In the genomic region with DNA sequence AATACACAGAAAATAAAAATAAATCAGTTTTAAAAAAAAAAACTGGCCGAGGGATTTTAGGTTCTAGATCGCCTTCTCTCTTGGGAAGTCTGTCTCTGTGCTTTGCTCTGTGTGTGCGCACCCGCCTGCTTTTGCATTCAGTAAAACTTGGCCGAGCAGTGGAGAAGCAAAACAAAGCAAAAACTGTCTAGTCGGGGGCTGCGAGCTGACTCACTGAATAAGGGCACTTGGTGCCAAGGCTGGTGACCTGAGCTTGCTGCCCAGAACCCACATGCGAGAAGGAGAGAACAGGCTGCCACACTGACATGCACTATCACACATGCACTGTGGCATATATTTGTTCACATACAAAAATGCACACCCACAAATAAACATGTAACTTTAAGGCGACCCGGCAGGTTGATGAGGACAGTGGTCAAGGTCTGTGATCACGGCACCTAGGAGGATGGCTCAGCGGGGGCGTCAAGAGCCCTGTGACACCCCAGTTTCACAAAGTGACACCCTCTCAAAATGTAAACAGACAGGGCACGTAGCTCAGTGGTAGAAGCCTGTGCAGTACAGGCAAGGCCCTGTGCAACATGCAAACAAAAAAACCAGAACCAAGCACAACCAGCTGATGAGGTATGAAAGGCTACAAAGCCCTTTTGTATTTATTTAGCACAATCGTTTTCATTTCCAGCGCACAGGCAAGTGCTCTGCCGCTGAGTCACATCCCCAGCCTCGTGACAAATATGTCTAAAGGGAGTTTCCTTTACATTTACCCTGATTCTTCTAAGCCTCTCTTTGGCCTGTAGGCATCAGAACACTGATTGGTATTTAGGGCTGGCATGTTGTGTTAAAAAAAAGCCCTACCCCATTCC, we compare ENCODE assay signal across 20 mouse cellular contexts.
DNase-seq lines count a peak whose midpoint lies in the region; ATAC-seq and TF ChIP-seq lines count a peak whose summit lies in the region.
"Had no signal": no experiment of that assay in that cellular context is flagged by ENCODE, and none has a peak within 500 bp of the region (broad histone marks: within the 10 kb centered on the region; RNA-seq: fewer than 3 reads in every experiment).

No protein-coding gene starts in this region.

- intact Hi-C loops in left cerebral cortex, adult 2 months (cut with DNase I) = no loop called here

- no peak overlapping the region for H3K9ac ChIP-seq in stomach, embryonic 15.5 days
- no peak overlapping the region for H3K9ac ChIP-seq in neural tube, embryonic 15.5 days (replicated peaks)
- H3K9ac ChIP-seq: embryonic facial prominence, embryonic 13.5 days; heart, embryonic 13.5 days; liver, postnatal 0 days; neural tube, embryonic 12.5 days had no signal

- no peaks in the 10 kb centered on the region for H3K36me3 ChIP-seq in stomach, embryonic 15.5 days
- no peaks in the 10 kb centered on the region for H3K36me3 ChIP-seq in neural tube, embryonic 15.5 days
- H3K36me3 ChIP-seq: embryonic facial prominence, embryonic 13.5 days; neural tube, embryonic 12.5 days had no signal

- H3K4me1 ChIP-seq in cerebellum, adult 2 months (ENCODE audit: control insufficient read depth, insufficient read depth, low read length) = no peaks in the 10 kb centered on the region
- H3K4me1 ChIP-seq in stomach, embryonic 15.5 days = no peaks in the 10 kb centered on the region
- no peaks in the 10 kb centered on the region for H3K4me1 ChIP-seq in neural tube, embryonic 15.5 days
- H3K4me1 ChIP-seq: neural tube, embryonic 12.5 days had no signal

- no peak for TF ChIP-seq CTCF in cerebellum, adult 2 months (IDR thresholded peaks at IDR 0.05; ENCODE audit: borderline replicate concordance, insufficient read depth, low read depth, low read length)
- no peak for TF ChIP-seq CTCF in left cerebral cortex, adult 2 months (IDR thresholded peaks at IDR 0.05)

- H3K27ac ChIP-seq in cerebellum, adult 2 months (ENCODE audit: insufficient read depth, low read length) = peak overlapping the region; percentile 82; the same call in 1 of the 2 replicates
- peak overlapping the region; percentile 63; the same call in 1 of the 2 replicates for H3K27ac ChIP-seq in left cerebral cortex, adult 2 months
- 0 out of 2 replicates have a peak overlapping the region, but pooled peaks have one; percentile 5 for H3K27ac ChIP-seq in stomach, embryonic 15.5 days
- H3K27ac ChIP-seq in neural tube, embryonic 15.5 days (replicated peaks) = no peak overlapping the region
- H3K27ac ChIP-seq: embryonic facial prominence, embryonic 13.5 days; forebrain, embryonic 10.5 days; heart, embryonic 13.5 days; neural tube, embryonic 12.5 days had no signal

- H3K4me3 ChIP-seq in cerebellum, adult 2 months (replicated peaks; ENCODE audit: insufficient read depth, low read depth, low read length) = no peak overlapping the region
- no peak overlapping the region for H3K4me3 ChIP-seq in left cerebral cortex, adult 2 months
- H3K4me3 ChIP-seq in stomach, embryonic 15.5 days (replicated peaks) = no peak overlapping the region
- H3K4me3 ChIP-seq in neural tube, embryonic 15.5 days (replicated peaks) = no peak overlapping the region
- H3K4me3 ChIP-seq: embryonic facial prominence, embryonic 13.5 days; forebrain, embryonic 10.5 days; heart, embryonic 13.5 days; neural tube, embryonic 12.5 days had no signal

- DNase-seq in cerebellum, adult 2 months = peak in 1 of 2 experiments; percentile 20
- DNase-seq in cerebellum, postnatal 14 days = no peak
- DNase-seq in left cerebral cortex, adult 2 months (ENCODE audit: extremely low spot score in 1 of 2, low spot score in 2 of 2) = peak in 1 of 2 experiments; percentile 32
- DNase-seq in left cerebral cortex, adult 18-20 months (ENCODE audit: low spot score in 2 of 2) = no peak
- DNase-seq in brain, adult 2 months (ENCODE audit: low read depth, low spot score) = peak; percentile 92
- no peak for DNase-seq in adrenal gland, adult (ENCODE audit: inconsistent age in 2 of 2, low spot score in 1 of 2)
- DNase-seq: B cell, adult 2 months; cerebellum, adult 11 months; gastrocnemius, postnatal 25 days; heart, postnatal 4 days; kidney, adult 8-10 months; kidney, postnatal 36 days; liver, postnatal 0 days; lung, postnatal 14 days had no signal

- no peak for TF ChIP-seq POLR2A in cerebellum, adult 2 months (IDR thresholded peaks at IDR 0.05; ENCODE audit: borderline replicate concordance, insufficient read depth, low read length)

- no peak; the same call in 1 of the 2 replicates for ATAC-seq in stomach, embryonic 15.5 days (ENCODE audit: insufficient read depth, low FRiP score, low read depth)
- no peak for ATAC-seq in neural tube, embryonic 15.5 days (ENCODE audit: low FRiP score)
- ATAC-seq: liver, postnatal 0 days had no signal

- WGBS in cerebellum, adult 2 months = 77% methylated on average over 18 of the region's 18 CpGs
- WGBS in stomach, embryonic 15.5 days = 77% methylated on average over 18 of the region's 18 CpGs
- WGBS in neural tube, embryonic 15.5 days = 87% methylated on average over 18 of the region's 18 CpGs

- H3K9me3 ChIP-seq in stomach, embryonic 15.5 days = no peaks in the 10 kb centered on the region
- H3K9me3 ChIP-seq in neural tube, embryonic 15.5 days (replicated peaks) = no peaks in the 10 kb centered on the region
- H3K9me3 ChIP-seq: embryonic facial prominence, embryonic 13.5 days; heart, embryonic 13.5 days had no signal

- no peaks in the 10 kb centered on the region; the same call in 1 of the 2 replicates for H3K27me3 ChIP-seq in cerebellum, adult 2 months (ENCODE audit: control insufficient read depth, insufficient read depth, low read length)
- H3K27me3 ChIP-seq in stomach, embryonic 15.5 days (replicated peaks) = no peaks in the 10 kb centered on the region
- H3K27me3 ChIP-seq in neural tube, embryonic 15.5 days (replicated peaks) = peaks cover 4% of the 10 kb centered on the region; the same call in 1 of the 2 replicates
- H3K27me3 ChIP-seq: embryonic facial prominence, embryonic 13.5 days; heart, embryonic 13.5 days had no signal

- H3K4me2 ChIP-seq in stomach, embryonic 15.5 days = no peak overlapping the region
- H3K4me2 ChIP-seq in neural tube, embryonic 15.5 days = no peak overlapping the region
- H3K4me2 ChIP-seq: embryonic facial prominence, embryonic 13.5 days; heart, embryonic 13.5 days; neural tube, embryonic 12.5 days had no signal
